Mouse (Mus musculus) central nervous system, embryonic 11.5 days (tissue): ENCODE data around the gene Igfbp6. TPM values are rescaled to one million over a fixed set of nuclear protein-coding genes. Genes with fewer than 3 reads are reported as not detected.

Source experiments
- polyA plus RNA-seq: library from polyadenylated mRNA; depleted of rRNA; stranded (reverse); fragments of >200 nt; gene quantifications from 2 replicates; pipeline ENCODE4 v1.2.3, GENCODE M21; 2012; rRNA removed

Gene Igfbp6
- 0.30 and 0.66 TPM in 2 replicates for polyA plus RNA-seq

DNA sequence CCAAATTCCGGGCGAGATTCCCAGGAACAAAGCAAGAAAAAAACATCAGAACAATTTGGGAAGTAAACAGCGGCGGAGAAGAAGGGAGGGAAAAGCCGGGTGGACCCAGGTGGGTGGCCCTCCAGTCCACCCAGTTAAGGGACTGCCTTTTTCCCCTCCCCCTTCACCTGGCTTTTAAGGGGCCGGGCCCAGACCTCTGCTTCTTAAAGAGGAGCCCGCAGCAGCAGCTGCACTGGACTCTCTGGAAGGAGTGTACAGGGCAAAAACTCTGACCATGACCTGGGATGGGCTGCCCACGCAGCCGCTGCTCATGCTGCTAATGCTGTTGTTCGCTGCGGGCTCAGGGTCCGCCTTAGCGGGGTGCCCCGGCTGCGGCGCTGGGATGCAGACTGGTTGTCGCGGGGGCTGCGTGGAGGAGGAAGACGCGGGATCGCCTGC lies at the start of gene Igfbp6:
TSS of gene Igfbp6 (plus strand) at position 89 of the 438 bp plus-strand sequence.

DNA sequence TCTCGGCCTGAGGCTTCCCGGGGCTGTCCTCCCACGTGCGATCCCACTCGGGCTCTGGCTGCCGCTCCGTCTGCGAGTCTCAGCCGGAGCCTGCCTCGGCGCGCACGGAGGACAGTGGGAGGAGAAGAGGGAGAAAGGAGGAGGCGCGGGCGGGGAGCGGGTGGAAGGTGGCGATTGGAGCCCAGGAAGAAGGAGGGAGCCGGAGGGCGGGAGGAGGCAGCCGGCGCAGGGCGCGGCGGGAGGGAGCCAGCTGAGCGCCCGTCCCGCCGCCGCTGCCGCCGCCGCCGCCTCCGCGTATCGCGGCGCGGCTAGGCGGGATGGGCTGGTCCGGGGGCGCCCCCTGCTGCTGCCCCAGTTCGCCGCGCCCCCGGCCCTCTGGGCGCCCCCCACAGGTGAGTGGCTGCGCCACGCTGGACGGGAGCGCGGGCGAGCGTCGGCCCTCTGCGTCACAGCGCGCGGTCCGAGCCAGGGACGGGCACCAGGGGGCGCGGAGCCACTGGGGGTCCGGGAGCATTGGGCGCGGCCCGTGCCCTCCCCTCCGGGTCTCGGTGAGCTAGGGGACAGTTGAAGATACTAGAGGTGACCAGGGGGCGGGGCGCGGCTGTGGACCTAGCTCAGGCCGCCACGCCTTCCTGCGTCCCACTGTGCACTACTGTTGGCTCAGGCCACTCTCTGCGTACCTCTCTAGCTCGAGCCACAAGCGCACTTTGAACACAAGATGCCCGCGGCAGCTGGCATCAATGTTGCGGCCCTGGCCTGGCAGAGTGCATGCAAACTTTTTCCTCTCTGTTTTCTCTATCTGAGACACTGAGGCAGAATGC lies 43.8 kb upstream of the Igfbp6 start, which contains the start of gene Tns2:
TSS of gene Tns2 (plus strand) at position 253 of the 821 bp plus-strand sequence.

DNA sequence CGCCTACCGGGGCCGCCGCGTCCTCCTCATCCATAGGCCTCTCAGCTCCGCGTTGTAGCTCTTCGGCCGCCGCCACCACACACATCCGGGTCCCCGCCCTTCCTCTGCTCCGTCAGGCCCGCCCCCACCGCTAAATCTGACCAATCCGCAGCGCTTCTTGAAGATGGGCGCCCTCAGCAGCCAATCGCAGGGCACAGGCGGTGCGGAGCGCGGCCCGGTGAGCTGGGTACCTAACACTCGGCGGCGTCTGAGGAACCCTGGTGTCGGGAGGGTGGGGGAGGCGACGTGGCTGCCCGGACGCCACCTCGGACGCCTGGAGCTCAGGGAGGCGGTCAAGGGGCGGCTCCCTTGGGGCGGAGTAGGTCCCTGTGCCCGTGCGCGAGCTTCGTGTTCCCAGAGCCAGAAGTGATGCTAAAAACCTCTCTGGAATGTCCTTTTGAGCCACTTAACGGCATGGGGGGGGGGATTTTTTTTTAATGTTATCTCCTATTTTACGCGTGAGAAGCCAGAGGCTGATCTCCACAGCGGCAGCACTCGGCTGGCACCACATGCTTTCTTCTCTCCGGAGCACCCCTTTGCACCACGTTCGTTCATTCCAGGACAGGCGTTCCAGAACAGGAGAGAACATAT lies 7.9 kb upstream of the Igfbp6 start, which contains the start of gene Spryd3:
TSS of gene Spryd3 (minus strand) at position 106 of the 630 bp plus-strand sequence.

DNA sequence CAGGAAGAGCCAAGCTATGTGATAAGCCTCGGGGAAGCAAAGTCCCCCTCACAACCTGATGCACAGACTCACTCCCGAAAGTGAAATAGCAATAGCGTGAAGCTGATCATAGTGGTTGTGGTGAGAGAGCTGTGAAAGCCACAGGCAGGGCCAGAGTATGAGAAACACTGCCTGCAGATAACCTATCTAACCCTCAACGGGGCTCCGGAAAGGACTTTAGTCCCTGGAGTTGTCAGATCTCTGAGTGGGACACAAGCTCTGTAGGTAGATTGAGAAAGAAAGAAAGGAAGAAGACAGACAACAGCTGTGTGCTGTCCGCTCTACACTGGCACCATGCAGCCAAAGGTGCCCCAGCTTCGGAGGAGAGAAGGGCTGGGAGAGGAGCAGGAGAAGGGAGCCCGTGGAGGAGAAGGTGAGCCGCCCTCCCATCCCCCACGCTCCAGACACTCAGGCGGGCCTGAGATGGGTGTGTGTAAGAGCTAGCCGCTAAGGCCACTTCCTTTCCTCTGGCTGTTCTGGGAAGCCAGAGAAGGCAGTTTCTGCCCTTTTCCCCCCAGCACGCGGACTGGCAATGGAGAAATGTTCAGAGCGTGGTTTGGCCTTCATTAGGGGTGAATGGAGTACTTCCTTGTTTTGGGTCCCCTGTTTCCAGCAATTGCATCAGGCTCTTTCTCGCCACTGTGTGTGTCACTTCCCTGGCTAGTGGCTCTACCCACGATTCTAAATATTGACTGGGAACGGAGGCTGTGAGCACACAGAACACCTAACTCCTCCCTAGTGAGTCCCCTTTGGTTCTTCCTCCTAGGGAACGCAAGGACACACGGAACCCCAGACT lies 6.4 kb downstream of the Igfbp6 start, which contains the start of gene Soat2:
TSS of gene Soat2 (plus strand) at position 226 of the 835 bp plus-strand sequence.

Other genes starting within 250 kb of the Igfbp6 start
- not detected in 2 replicates for gene Krt4, start 219.6 kb upstream of the Igfbp6 start, polyA plus RNA-seq
- gene Krt79, start 204.0 kb upstream of the Igfbp6 start, polyA plus RNA-seq = 0.05 and 0.12 TPM in 2 replicates
- 0.01 TPM in 1 of 2 replicates, not detected in the other for gene Krt78, start 190.1 kb upstream of the Igfbp6 start, polyA plus RNA-seq
- 11.0 and 13.8 TPM in 2 replicates for gene Krt8, start 139.9 kb upstream of the Igfbp6 start, polyA plus RNA-seq
- 11.5 and 12.7 TPM in 2 replicates for gene Krt18, start 116.2 kb upstream of the Igfbp6 start, polyA plus RNA-seq
- 205 and 236 TPM in 2 replicates for gene Eif4b, start 70.6 kb upstream of the Igfbp6 start, polyA plus RNA-seq
- gene Tns2, start 43.9 kb upstream of the Igfbp6 start, polyA plus RNA-seq = 11.3 and 23.8 TPM in 2 replicates
- gene Spryd3, start 8.1 kb upstream of the Igfbp6 start, polyA plus RNA-seq = 21.5 and 22.7 TPM in 2 replicates
- gene Soat2, start 6.2 kb downstream of the Igfbp6 start, polyA plus RNA-seq = 1.5 and 3.2 TPM in 2 replicates
- 108 and 110 TPM in 2 replicates for gene Zfp740, start 58.9 kb downstream of the Igfbp6 start, polyA plus RNA-seq
- 49.1 and 56.8 TPM in 2 replicates for gene Csad, start 60.4 kb downstream of the Igfbp6 start, polyA plus RNA-seq
- 0.73 and 0.90 TPM in 2 replicates for gene Itgb7, start 87.6 kb downstream of the Igfbp6 start, polyA plus RNA-seq
- gene Rarg, start 113.2 kb downstream of the Igfbp6 start, polyA plus RNA-seq = 13.7 and 38.6 TPM in 2 replicates
- gene Gm9918, start 126.2 kb downstream of the Igfbp6 start, polyA plus RNA-seq = 0.38 and 1.4 TPM in 2 replicates
- gene Mfsd5, start 135.1 kb downstream of the Igfbp6 start, polyA plus RNA-seq = 33.8 and 34.8 TPM in 2 replicates
- 45.6 and 46.7 TPM in 2 replicates for gene Espl1, start 151.9 kb downstream of the Igfbp6 start, polyA plus RNA-seq
- 419 and 461 TPM in 2 replicates for gene Pfdn5, start 181.8 kb downstream of the Igfbp6 start, polyA plus RNA-seq
- gene Myg1, start 187.3 kb downstream of the Igfbp6 start, polyA plus RNA-seq = 106 and 130 TPM in 2 replicates
- 63.0 and 69.9 TPM in 2 replicates for gene Aaas, start 206.4 kb downstream of the Igfbp6 start, polyA plus RNA-seq
- 0.40 and 1.6 TPM in 2 replicates for gene Sp7, start 222.8 kb downstream of the Igfbp6 start, polyA plus RNA-seq